Mouse (Mus musculus) kidney, adult 8-10 months (tissue): Measurements from ENCODE around the gene Rad9a.
A peak's percentile ranks its signal among the peaks of the same experiment; 100 is the strongest.

Experiments
- DNase-seq, 2 experiments: peaks; one replicate each; pipeline ENCODE4 v3.0.0; 2022

The Rad9a gene

GRCm38 (mm10) chr19:4217855-4218254 lies 16.4 kb upstream of the Rad9a start:
- no peak for DNase-seq

GRCm38 (mm10) chr19:4217140-4217539 lies 15.7 kb upstream of the Rad9a start:
- DNase-seq = no peak

- no peak for DNase-seq
Measured at GRCm38 (mm10) chr19:4216041-4216685, 14.7 kb upstream of the Rad9a start.

GRCm38 (mm10) chr19:4215451-4215840 lies 14.0 kb upstream of the Rad9a start:
- no peak for DNase-seq

- no peak for DNase-seq
Measured at GRCm38 (mm10) chr19:4214771-4215450, 13.4 kb upstream of the Rad9a start.

- DNase-seq = no peak
Measured at GRCm38 (mm10) chr19:4214071-4214770, 12.8 kb upstream of the Rad9a start, which contains the start of the genes Clcf1 and AC109138.7. Gene Clcf1, plus strand, starts transcription at chr19:4214238. Gene AC109138.7, plus strand, starts transcription at chr19:4214357.

GRCm38 (mm10) chr19:4213524-4213974 lies 12.1 kb upstream of the Rad9a start:
- DNase-seq = peak; percentile 66 to 74

- DNase-seq = no peak
Measured at GRCm38 (mm10) chr19:4211891-4212588, 10.6 kb upstream of the Rad9a start.

- no peak for DNase-seq
Measured at GRCm38 (mm10) chr19:4208563-4208962, 7.1 kb upstream of the Rad9a start.

- peak; percentile 73 to 85 for DNase-seq
Measured at GRCm38 (mm10) chr19:4206971-4207370, 5.5 kb upstream of the Rad9a start.

- no peak for DNase-seq
Measured at GRCm38 (mm10) chr19:4204889-4205288, 3.4 kb upstream of the Rad9a start.

GRCm38 (mm10) chr19:4203604-4204326 lies 2.3 kb upstream of the Rad9a start:
- DNase-seq = no peak

- DNase-seq = no peak
Measured at GRCm38 (mm10) chr19:4203148-4203547, 1.7 kb upstream of the Rad9a start.

- no peak for DNase-seq
Measured at GRCm38 (mm10) chr19:4202149-4202548, 687 bp upstream of the Rad9a start.

- no peak for DNase-seq
Measured at GRCm38 (mm10) chr19:4197180-4197579, 4.3 kb downstream of the Rad9a start.

- no peak for DNase-seq
Measured at GRCm38 (mm10) chr19:4196548-4196947, 4.9 kb downstream of the Rad9a start.

GRCm38 (mm10) chr19:4196048-4196447 lies 5.4 kb downstream of the Rad9a start:
- DNase-seq = no peak

GRCm38 (mm10) chr19:4194776-4195650 lies 6.4 kb downstream of the Rad9a start:
- no peak for DNase-seq

- DNase-seq = no peak
Measured at GRCm38 (mm10) chr19:4194021-4194724, 7.3 kb downstream of the Rad9a start.

GRCm38 (mm10) chr19:4193129-4193528 lies 8.3 kb downstream of the Rad9a start:
- no peak for DNase-seq
